Mouse (Mus musculus): ENCODE measurements around the gene Rab34. TPM values are rescaled to one million over a fixed set of nuclear protein-coding genes. Genes with fewer than 3 reads are reported as not detected.

Rab34 gene
- total RNA-seq, 2 experiments from 2014 or later, result 32.6 to 34.5 TPM

GRCm38 (mm10) chr11:78205361-78206206 lies 17.4 kb downstream of the Rab34 start:
- DNase-seq (ENCODE audit: low spot score in 2 of 2), result no peak
- intact Hi-C loops (cut with DNase I), result no loop called here

GRCm38 (mm10) chr11:78207190-78207589 lies 19.0 kb downstream of the Rab34 start:
- no peak for DNase-seq (ENCODE audit: low spot score in 2 of 2)
- intact Hi-C loops (cut with DNase I), result no loop called here

GRCm38 (mm10) chr11:78209886-78210285 lies 21.7 kb downstream of the Rab34 start:
- DNase-seq (ENCODE audit: low spot score in 2 of 2), result no peak
- intact Hi-C loops (cut with DNase I), result loop anchor here (5.0 kb wide), 1 partner anchor 72 kb away; no protein-coding TSS in a partner anchor

GRCm38 (mm10) chr11:78210615-78211014 lies 22.4 kb downstream of the Rab34 start:
- intact Hi-C loops (cut with DNase I), result loop anchor here (5.0 kb wide), 1 partner anchor 72 kb away; no protein-coding TSS in a partner anchor
- DNase-seq (ENCODE audit: low spot score in 2 of 2), result no peak

- no peak for DNase-seq (ENCODE audit: low spot score in 2 of 2)
- intact Hi-C loops (cut with DNase I), result loop anchor here (5.0 kb wide), 1 partner anchor 71 kb away; no protein-coding TSS in a partner anchor
These were observed 23.3 kb downstream of the Rab34 start for GRCm38 (mm10) chr11:78211513-78211912.

GRCm38 (mm10) chr11:78213086-78213817 lies 25.0 kb downstream of the Rab34 start:
- no peak for DNase-seq (ENCODE audit: low spot score in 2 of 2)
- intact Hi-C loops (cut with DNase I), result loop anchor here (5.0 kb wide), 1 partner anchor 69 kb away; no protein-coding TSS in a partner anchor

- DNase-seq (ENCODE audit: low spot score in 2 of 2), result peak in 1 of 2 experiments; percentile 55
- intact Hi-C loops (cut with DNase I), result no loop called here
These were observed 27.6 kb downstream of the Rab34 start for GRCm38 (mm10) chr11:78215709-78216317.

- intact Hi-C loops (cut with DNase I), result loop anchor here (5.0 kb wide), 1 partner anchor 54 kb away; no protein-coding TSS in a partner anchor
- DNase-seq (ENCODE audit: low spot score in 2 of 2), result no peak
These were observed 35.4 kb downstream of the Rab34 start for GRCm38 (mm10) chr11:78223586-78223985.

- intact Hi-C loops (cut with DNase I), result loop anchor here (5.0 kb wide), 1 partner anchor 51 kb away; no protein-coding TSS in a partner anchor
These were observed 43.3 kb downstream of the Rab34 start for GRCm38 (mm10) chr11:78231518-78231917.

GRCm38 (mm10) chr11:78240193-78240857 lies 52.1 kb downstream of the Rab34 start:
- intact Hi-C loops (cut with DNase I), result no loop called here
- peak; percentile 67 to 85 for DNase-seq (ENCODE audit: low spot score in 2 of 2)

More at GRCm38 (mm10) chr11:78231518-78231917, 43.3 kb downstream of the Rab34 start:
- no peak for DNase-seq (ENCODE audit: low spot score in 2 of 2)

Small RNAs within 50 kb of the gene (microRNA-seq; reads per million reads assigned to microRNA genes)
- gene Mir7653, result 1.3 to 3.7 reads per million in 2 experiments

Other genes starting within 250 kb of the Rab34 start
- gene Phf12, start 205.7 kb upstream of the Rab34 start, total RNA-seq (2021), result 10 to 100 TPM; 45.5 to 48.3 TPM
- gene Dhrs13, start 156.2 kb upstream of the Rab34 start, total RNA-seq (2021), result 10 to 100 TPM; 14.8 to 16.4 TPM
- gene Flot2, start 150.5 kb upstream of the Rab34 start, total RNA-seq (2021), result 100 to 1,000 TPM; 118 to 121 TPM
- gene Eral1, start 108.0 kb upstream of the Rab34 start, total RNA-seq (2021), result 10 to 100 TPM; 18.9 to 19.5 TPM
- 10 to 100 TPM; 28.8 to 29.9 TPM for gene Fam222b, start 93.8 kb upstream of the Rab34 start, total RNA-seq (2021)
- 10 to 100 TPM; 20.7 to 23.3 TPM for gene Traf4, start 22.8 kb upstream of the Rab34 start, total RNA-seq (2021)
- gene Nek8, start 11.8 kb upstream of the Rab34 start, total RNA-seq (2021), result 1 to 10 TPM; 3.3 to 3.5 TPM
- gene Tlcd1, start 11.7 kb upstream of the Rab34 start, total RNA-seq (2021), result 10 to 100 TPM; 27.4 to 29.6 TPM
- gene Rpl23a, start 4.8 kb upstream of the Rab34 start, total RNA-seq (2021), result 100 to 1,000 TPM; 643 to 660 TPM
- gene Proca1, start 5.0 kb downstream of the Rab34 start, total RNA-seq (2021), result 1 to 10 TPM; 5.1 to 6.7 TPM
- 10 to 100 TPM; 67.7 to 70.3 TPM for gene Sdf2, start 57.3 kb downstream of the Rab34 start, total RNA-seq (2021)
- gene Supt6, start 57.6 kb downstream of the Rab34 start, total RNA-seq (2021), result 10 to 100 TPM; 89.6 to 96.1 TPM
- gene 2610507B11Rik, start 73.3 kb downstream of the Rab34 start, total RNA-seq (2021), result 100 to 1,000 TPM; 171 to 187 TPM
- 1 to 10 TPM; 6.4 to 9.3 TPM for gene BC030499, start 102.4 kb downstream of the Rab34 start, total RNA-seq (2021)
- 1 to 10 TPM; 5.0 to 8.4 TPM for gene Spag5, start 113.1 kb downstream of the Rab34 start, total RNA-seq (2021)
- 100 to 1,000 TPM; 532 to 560 TPM for gene Aldoc, start 134.5 kb downstream of the Rab34 start, total RNA-seq (2021)
- gene Pigs, start 140.0 kb downstream of the Rab34 start, total RNA-seq (2021), result 10 to 100 TPM; 81.1 to 81.3 TPM
- gene Unc119, start 155.1 kb downstream of the Rab34 start, total RNA-seq (2021), result 10 to 100 TPM; 28.2 to 30.6 TPM
- not detected for gene Foxn1, start 198.1 kb downstream of the Rab34 start, total RNA-seq (2021)
- not detected for gene Slc13a2, start 233.8 kb downstream of the Rab34 start, total RNA-seq (2021)